Comparison of ENCODE assay signal across 8 mouse cellular contexts in genomic region chr11:115626824-115627616, GRCm38 (mm10). TPM values are rescaled to one million over a fixed set of nuclear protein-coding genes. Genes with fewer than 3 reads are reported as not detected.
DNase-seq lines count a peak whose midpoint lies in the region; ATAC-seq and TF ChIP-seq lines count a peak whose summit lies in the region.

No protein-coding gene starts in this region.

- H3K4me3 ChIP-seq in kidney, adult 2 months (ENCODE audit: insufficient read depth, low read depth, low read length), result peak overlapping the region; percentile 77
- peak overlapping the region; percentile 61 for H3K4me3 ChIP-seq in cortical plate, adult 2 months (ENCODE audit: insufficient read depth, low read length)
- peak overlapping the region; percentile 72 for H3K4me3 ChIP-seq in hindbrain, embryonic 15.5 days
- peak overlapping the region; percentile 63 for H3K4me3 ChIP-seq in midbrain, embryonic 14.5 days (replicated peaks; ENCODE audit: low read depth, low read length)

- H3K4me2 ChIP-seq in hindbrain, embryonic 15.5 days, result peak overlapping the region; percentile 70
- H3K4me2 ChIP-seq in midbrain, embryonic 14.5 days (ENCODE audit: low read length), result peak overlapping the region; percentile 74

- ATAC-seq in hindbrain, embryonic 15.5 days (ENCODE audit: low FRiP score, low read depth), result no peak
- ATAC-seq in midbrain, embryonic 14.5 days (ENCODE audit: low FRiP score, low TSS enrichment), result no peak

- H3K9me3 ChIP-seq in hindbrain, embryonic 15.5 days, result no peaks in the 10 kb centered on the region
- no peaks in the 10 kb centered on the region for H3K9me3 ChIP-seq in midbrain, embryonic 14.5 days (ENCODE audit: control insufficient read depth, low read length)

- intact Hi-C loops in left cerebral cortex, postnatal 14 days (cut with DNase I), result no loop called here

- H3K27me3 ChIP-seq in kidney, adult 2 months (replicated peaks; ENCODE audit: control insufficient read depth, insufficient read depth, low read length), result no peaks in the 10 kb centered on the region
- H3K27me3 ChIP-seq in hindbrain, embryonic 15.5 days, result no peaks in the 10 kb centered on the region
- H3K27me3 ChIP-seq in midbrain, embryonic 14.5 days (ENCODE audit: control insufficient read depth, insufficient read depth, low read length), result no peaks in the 10 kb centered on the region

- peak overlapping the region; percentile 64 for H3K9ac ChIP-seq in hindbrain, embryonic 15.5 days
- peak overlapping the region; percentile 61 for H3K9ac ChIP-seq in midbrain, embryonic 14.5 days (replicated peaks; ENCODE audit: low read length)

- H3K4me1 ChIP-seq in kidney, adult 2 months (ENCODE audit: control insufficient read depth, insufficient read depth, low read length), result peaks cover 13% of the 10 kb centered on the region; the same call in 1 of the 2 replicates
- peaks cover 1% of the 10 kb centered on the region; the same call in 1 of the 2 replicates for H3K4me1 ChIP-seq in cortical plate, adult 2 months (ENCODE audit: control insufficient read depth, insufficient read depth, low read length)
- H3K4me1 ChIP-seq in hindbrain, embryonic 15.5 days (replicated peaks), result peaks cover 23% of the 10 kb centered on the region
- H3K4me1 ChIP-seq in midbrain, embryonic 14.5 days (ENCODE audit: control insufficient read depth, insufficient read depth, low read length), result peaks cover 5% of the 10 kb centered on the region; the same call in 1 of the 2 replicates

- TF ChIP-seq POLR2A in kidney, adult 2 months (IDR thresholded peaks at IDR 0.05; ENCODE audit: low read depth, low read length), result no peak
- no peak for TF ChIP-seq POLR2A in cortical plate, adult 2 months (IDR thresholded peaks at IDR 0.05; ENCODE audit: extremely low read depth, insufficient read depth, low read length)

- DNase-seq in kidney, adult 2 months, result no peak
- no peak for DNase-seq in kidney, postnatal 14 days
- DNase-seq in midbrain, embryonic 14.5 days, result no peak
- DNase-seq in spleen, adult 18-20 months, result no peak
- DNase-seq in left cerebral cortex, postnatal 14 days (ENCODE audit: low spot score in 2 of 2), result no peak
- DNase-seq in thymus, postnatal 25 days, result no peak

- H3K36me3 ChIP-seq in kidney, adult 2 months (ENCODE audit: control insufficient read depth, insufficient read depth, low read length), result peaks cover 1% of the 10 kb centered on the region; the same call in 1 of the 2 replicates
- H3K36me3 ChIP-seq in hindbrain, embryonic 15.5 days, result peaks cover 10% of the 10 kb centered on the region; the same call in 1 of the 2 replicates
- peaks cover 13% of the 10 kb centered on the region for H3K36me3 ChIP-seq in midbrain, embryonic 14.5 days (ENCODE audit: control insufficient read depth, insufficient read depth, low read length)

- 28% methylated on average over 11 of the region's 11 CpGs for WGBS in kidney, adult 2 months
- WGBS in hindbrain, embryonic 15.5 days, result 51% methylated on average over 11 of the region's 11 CpGs
- WGBS in midbrain, embryonic 14.5 days, result 58% methylated on average over 11 of the region's 11 CpGs

- no peak for TF ChIP-seq CTCF in kidney, adult 2 months (conservative IDR thresholded peaks at IDR 0.05; ENCODE audit: insufficient read depth, insufficient read length, low read depth, low read length)
- no peak for TF ChIP-seq CTCF in cortical plate, adult 2 months (IDR thresholded peaks at IDR 0.05; ENCODE audit: extremely low read depth, insufficient read depth, low read length)

- peak overlapping the region; percentile 57 for H3K27ac ChIP-seq in kidney, adult 2 months (ENCODE audit: insufficient read depth, low read depth, low read length)
- no peak overlapping the region for H3K27ac ChIP-seq in cortical plate, adult 2 months (ENCODE audit: insufficient read depth, low read length)
- no peak overlapping the region for H3K27ac ChIP-seq in hindbrain, embryonic 15.5 days (replicated peaks)
- H3K27ac ChIP-seq in midbrain, embryonic 14.5 days (replicated peaks; ENCODE audit: low read depth, low read length), result no peak overlapping the region

RNA-seq across cellular contexts. Expression of gene Slc25a19, which starts 1.1 kb away (rescaled TPM):
- polyA plus RNA-seq in kidney, adult 2 months (2012; rRNA removed), result 144 and 172 TPM in 2 replicates
- polyA plus RNA-seq in cortical plate, adult 2 months (2012; rRNA removed), result 88.3 and 91.8 TPM in 2 replicates
- polyA plus RNA-seq in hindbrain, embryonic 15.5 days (2015; fragmentation: Nextera tagmentation; extraction: Ambion mirVana), result 43.6 and 47.1 TPM in 2 replicates
- 35.8 and 39.8 TPM in 2 replicates for polyA plus RNA-seq in midbrain, embryonic 14.5 days (2014; fragmentation: Nextera tagmentation; extraction: Ambion mirVana)
- 10 to 100 TPM; 55.1 to 58.1 TPM for total RNA-seq in left cerebral cortex, postnatal 14 days (2021)

RNA-seq across cellular contexts. Expression of gene Mif4gd, which starts 14.3 kb away (rescaled TPM):
- 138 and 144 TPM in 2 replicates for polyA plus RNA-seq in kidney, adult 2 months (2012; rRNA removed)
- polyA plus RNA-seq in cortical plate, adult 2 months (2012; rRNA removed), result 37.2 and 39.7 TPM in 2 replicates
- 12.2 and 13.9 TPM in 2 replicates for polyA plus RNA-seq in hindbrain, embryonic 15.5 days (2015; fragmentation: Nextera tagmentation; extraction: Ambion mirVana)
- polyA plus RNA-seq in midbrain, embryonic 14.5 days (2014; fragmentation: Nextera tagmentation; extraction: Ambion mirVana), result 9.7 and 11.4 TPM in 2 replicates
- 10 to 100 TPM; 14.8 to 17.4 TPM for total RNA-seq in left cerebral cortex, postnatal 14 days (2021)

RNA-seq across cellular contexts. Expression of gene Gga3, which starts 23.2 kb away (rescaled TPM):
- polyA plus RNA-seq in kidney, adult 2 months (2012; rRNA removed), result 16.9 and 17.7 TPM in 2 replicates
- 55.4 and 56.5 TPM in 2 replicates for polyA plus RNA-seq in cortical plate, adult 2 months (2012; rRNA removed)
- polyA plus RNA-seq in hindbrain, embryonic 15.5 days (2015; fragmentation: Nextera tagmentation; extraction: Ambion mirVana), result 35.8 and 38.1 TPM in 2 replicates
- polyA plus RNA-seq in midbrain, embryonic 14.5 days (2014; fragmentation: Nextera tagmentation; extraction: Ambion mirVana), result 29.3 and 34.3 TPM in 2 replicates
- total RNA-seq in left cerebral cortex, postnatal 14 days (2021), result 10 to 100 TPM; 68.3 to 75.5 TPM

RNA-seq across cellular contexts. Expression of gene Mrps7, which starts 23.3 kb away (rescaled TPM):
- polyA plus RNA-seq in kidney, adult 2 months (2012; rRNA removed), result 51.7 and 53.1 TPM in 2 replicates
- 46.6 and 50.5 TPM in 2 replicates for polyA plus RNA-seq in cortical plate, adult 2 months (2012; rRNA removed)
- 73.6 and 79.8 TPM in 2 replicates for polyA plus RNA-seq in hindbrain, embryonic 15.5 days (2015; fragmentation: Nextera tagmentation; extraction: Ambion mirVana)
- 75.7 and 83.4 TPM in 2 replicates for polyA plus RNA-seq in midbrain, embryonic 14.5 days (2014; fragmentation: Nextera tagmentation; extraction: Ambion mirVana)
- total RNA-seq in left cerebral cortex, postnatal 14 days (2021), result 10 to 100 TPM; 47.4 to 49.8 TPM
